Mouse (Mus musculus): ENCODE measurements around the gene Gadd45b. TPM values are rescaled to one million over a fixed set of nuclear protein-coding genes. Genes with fewer than 3 reads are reported as not detected.
A peak's percentile ranks its signal among the peaks of the same experiment; 100 is the strongest.

Gadd45b gene
- polyA plus RNA-seq (2014; fragmentation: Nextera tagmentation; extraction: Ambion mirVana) = 10.9 and 12.3 TPM in 2 replicates

- Histone ChIP-seq H3K4me1 (ENCODE audit: control insufficient read depth, insufficient read depth, low read length) (peaks cover 48% of the 10 kb centered on the region), H3K4me2 (ENCODE audit: low read depth, severe bottlenecking) (peak within 1 kb of the TSS; percentile 81), H3K9me3 (ENCODE audit: control insufficient read depth, low read length) (no peaks in the 10 kb centered on the region), H3K36me3 (ENCODE audit: control insufficient read depth, insufficient read depth, low read length) (no peaks in the 10 kb centered on the region), H3K4me3 (ENCODE audit: low read depth, low read length) (peak within 1 kb of the TSS; percentile 56), H3K27ac (replicated peaks; ENCODE audit: low read depth, low read length) (peak within 1 kb of the TSS; percentile 77), H3K9ac (ENCODE audit: low read length) (peak within 1 kb of the TSS; percentile 68), H3K27me3 (ENCODE audit: control insufficient read depth, insufficient read depth, low read length) (peaks cover 36% of the 10 kb centered on the region)
- peak; percentile 99 for DNase-seq (ENCODE audit: low spot score)
- peak; percentile 83 for ATAC-seq (ENCODE audit: insufficient number of reproducible peaks, low FRiP score, low TSS enrichment, low read depth)
- under 1% methylated on average over 56 of the region's 56 CpGs for whole genome bisulfite sequencing
Observed at GRCm38 (mm10) chr10:80929299-80930226, at the start of gene Gadd45b. Gene Gadd45b (plus strand): TSS chr10:80930073.

GRCm38 (mm10) chr10:80880131-80880641 lies 49.7 kb upstream of the Gadd45b start:
- no peak overlapping the region for H3K4me3 ChIP-seq (ENCODE audit: low read depth, low read length)
- no peak overlapping the region for H3K9ac ChIP-seq (ENCODE audit: low read length)
- no peaks in the 10 kb centered on the region for H3K9me3 ChIP-seq (ENCODE audit: control insufficient read depth, low read length)
- H3K36me3 ChIP-seq (ENCODE audit: control insufficient read depth, insufficient read depth, low read length) = no peaks in the 10 kb centered on the region
- no peak overlapping the region for H3K27ac ChIP-seq (replicated peaks; ENCODE audit: low read depth, low read length)
- H3K4me1 ChIP-seq (ENCODE audit: control insufficient read depth, insufficient read depth, low read length) = no peaks in the 10 kb centered on the region
- no peaks in the 10 kb centered on the region for H3K27me3 ChIP-seq (ENCODE audit: control insufficient read depth, insufficient read depth, low read length)
- ATAC-seq (ENCODE audit: insufficient number of reproducible peaks, low FRiP score, low TSS enrichment, low read depth) (no peak), DNase-seq (ENCODE audit: low spot score) (peak; percentile 78)
- no peak overlapping the region for H3K4me2 ChIP-seq (ENCODE audit: low read depth, severe bottlenecking)
- WGBS = 22% methylated on average over 5 of the region's 5 CpGs

- Histone ChIP-seq H3K9ac (ENCODE audit: low read length) (no peak overlapping the region), H3K4me1 (ENCODE audit: control insufficient read depth, insufficient read depth, low read length) (no peaks in the 10 kb centered on the region), H3K4me2 (ENCODE audit: low read depth, severe bottlenecking) (no peak overlapping the region), H3K36me3 (ENCODE audit: control insufficient read depth, insufficient read depth, low read length) (no peaks in the 10 kb centered on the region), H3K4me3 (ENCODE audit: low read depth, low read length) (no peak overlapping the region), H3K9me3 (ENCODE audit: control insufficient read depth, low read length) (no peaks in the 10 kb centered on the region), H3K27me3 (ENCODE audit: control insufficient read depth, insufficient read depth, low read length) (no peaks in the 10 kb centered on the region), H3K27ac (replicated peaks; ENCODE audit: low read depth, low read length) (no peak overlapping the region)
- DNase-seq (ENCODE audit: low spot score) (no peak), ATAC-seq (ENCODE audit: insufficient number of reproducible peaks, low FRiP score, low TSS enrichment, low read depth) (no peak)
- 80% methylated on average over 2 of the region's 2 CpGs for whole genome bisulfite sequencing
Observed at GRCm38 (mm10) chr10:80880901-80881300, 49.0 kb upstream of the Gadd45b start.

- Histone ChIP-seq H3K4me1 (ENCODE audit: control insufficient read depth, insufficient read depth, low read length) (no peaks in the 10 kb centered on the region), H3K36me3 (ENCODE audit: control insufficient read depth, insufficient read depth, low read length) (no peaks in the 10 kb centered on the region), H3K9me3 (ENCODE audit: control insufficient read depth, low read length) (no peaks in the 10 kb centered on the region), H3K27ac (replicated peaks; ENCODE audit: low read depth, low read length) (no peak overlapping the region), H3K4me3 (ENCODE audit: low read depth, low read length) (no peak overlapping the region), H3K4me2 (ENCODE audit: low read depth, severe bottlenecking) (no peak overlapping the region), H3K27me3 (ENCODE audit: control insufficient read depth, insufficient read depth, low read length) (no peaks in the 10 kb centered on the region), H3K9ac (ENCODE audit: low read length) (no peak overlapping the region)
- WGBS = 24% methylated on average over 10 of the region's 10 CpGs
- DNase-seq (ENCODE audit: low spot score) (peak; percentile 88), ATAC-seq (ENCODE audit: insufficient number of reproducible peaks, low FRiP score, low TSS enrichment, low read depth) (no peak)
Observed at GRCm38 (mm10) chr10:80881301-80881700, 48.6 kb upstream of the Gadd45b start.

- Histone ChIP-seq H3K4me1 (ENCODE audit: control insufficient read depth, insufficient read depth, low read length) (0 out of 2 replicates have a peak, but pooled peaks cover 2% of the 10 kb centered on the region), H3K9me3 (ENCODE audit: control insufficient read depth, low read length) (no peaks in the 10 kb centered on the region), H3K4me3 (ENCODE audit: low read depth, low read length) (no peak overlapping the region), H3K36me3 (ENCODE audit: control insufficient read depth, insufficient read depth, low read length) (no peaks in the 10 kb centered on the region), H3K9ac (ENCODE audit: low read length) (no peak overlapping the region), H3K4me2 (ENCODE audit: low read depth, severe bottlenecking) (no peak overlapping the region), H3K27ac (replicated peaks; ENCODE audit: low read depth, low read length) (no peak overlapping the region), H3K27me3 (ENCODE audit: control insufficient read depth, insufficient read depth, low read length) (peaks cover 15% of the 10 kb centered on the region)
- DNase-seq (ENCODE audit: low spot score) (no peak), ATAC-seq (ENCODE audit: insufficient number of reproducible peaks, low FRiP score, low TSS enrichment, low read depth) (no peak)
- WGBS = 73% methylated on average over 11 of the region's 11 CpGs
Observed at GRCm38 (mm10) chr10:80887181-80887580, 42.7 kb upstream of the Gadd45b start.

GRCm38 (mm10) chr10:80895100-80895499 lies 34.8 kb upstream of the Gadd45b start:
- 90% methylated on average over 7 of the region's 7 CpGs for WGBS
- no peak overlapping the region for H3K4me3 ChIP-seq (ENCODE audit: low read depth, low read length)
- H3K9me3 ChIP-seq (ENCODE audit: control insufficient read depth, low read length) = no peaks in the 10 kb centered on the region
- H3K4me2 ChIP-seq (ENCODE audit: low read depth, severe bottlenecking) = no peak overlapping the region
- peaks cover 8% of the 10 kb centered on the region; the same call in 1 of the 2 replicates for H3K4me1 ChIP-seq (ENCODE audit: control insufficient read depth, insufficient read depth, low read length)
- H3K36me3 ChIP-seq (ENCODE audit: control insufficient read depth, insufficient read depth, low read length) = no peaks in the 10 kb centered on the region
- ATAC-seq (ENCODE audit: insufficient number of reproducible peaks, low FRiP score, low TSS enrichment, low read depth) (no peak), DNase-seq (ENCODE audit: low spot score) (no peak)
- H3K9ac ChIP-seq (ENCODE audit: low read length) = no peak overlapping the region
- no peaks in the 10 kb centered on the region for H3K27me3 ChIP-seq (ENCODE audit: control insufficient read depth, insufficient read depth, low read length)
- H3K27ac ChIP-seq (replicated peaks; ENCODE audit: low read depth, low read length) = no peak overlapping the region

GRCm38 (mm10) chr10:80895697-80896096 lies 34.2 kb upstream of the Gadd45b start:
- Histone ChIP-seq H3K4me2 (ENCODE audit: low read depth, severe bottlenecking) (no peak overlapping the region), H3K27ac (replicated peaks; ENCODE audit: low read depth, low read length) (no peak overlapping the region), H3K9me3 (ENCODE audit: control insufficient read depth, low read length) (no peaks in the 10 kb centered on the region), H3K27me3 (ENCODE audit: control insufficient read depth, insufficient read depth, low read length) (no peaks in the 10 kb centered on the region), H3K4me3 (ENCODE audit: low read depth, low read length) (no peak overlapping the region), H3K9ac (ENCODE audit: low read length) (no peak overlapping the region), H3K4me1 (ENCODE audit: control insufficient read depth, insufficient read depth, low read length) (peaks cover 8% of the 10 kb centered on the region; the same call in 1 of the 2 replicates), H3K36me3 (ENCODE audit: control insufficient read depth, insufficient read depth, low read length) (no peaks in the 10 kb centered on the region)
- ATAC-seq (ENCODE audit: insufficient number of reproducible peaks, low FRiP score, low TSS enrichment, low read depth) (no peak), DNase-seq (ENCODE audit: low spot score) (no peak)
- WGBS = 86% methylated on average over 6 of the region's 6 CpGs

GRCm38 (mm10) chr10:80896581-80897485 lies 33.0 kb upstream of the Gadd45b start:
- Histone ChIP-seq H3K4me3 (ENCODE audit: low read depth, low read length) (no peak overlapping the region), H3K9ac (ENCODE audit: low read length) (no peak overlapping the region), H3K27ac (replicated peaks; ENCODE audit: low read depth, low read length) (no peak overlapping the region), H3K27me3 (ENCODE audit: control insufficient read depth, insufficient read depth, low read length) (no peaks in the 10 kb centered on the region), H3K4me1 (ENCODE audit: control insufficient read depth, insufficient read depth, low read length) (peaks cover 8% of the 10 kb centered on the region; the same call in 1 of the 2 replicates), H3K4me2 (ENCODE audit: low read depth, severe bottlenecking) (no peak overlapping the region), H3K9me3 (ENCODE audit: control insufficient read depth, low read length) (no peaks in the 10 kb centered on the region), H3K36me3 (ENCODE audit: control insufficient read depth, insufficient read depth, low read length) (no peaks in the 10 kb centered on the region)
- DNase-seq (ENCODE audit: low spot score) = no peak
- 67% methylated on average over 24 of the region's 24 CpGs for WGBS
- no peak for ATAC-seq (ENCODE audit: insufficient number of reproducible peaks, low FRiP score, low TSS enrichment, low read depth)

Measured in limb, embryonic 11.5 days (tissue).